Mouse (Mus musculus): Measurements from ENCODE around the gene Acp5. TPM values are rescaled to one million over a fixed set of nuclear protein-coding genes. Genes with fewer than 3 reads are reported as not detected.
A peak's percentile ranks its signal among the peaks of the same experiment; 100 is the strongest.

Gene Acp5
- total and polyA plus RNA-seq, 3 experiments: 15.6 to 17.4 TPM; not detected in 1

GRCm38 (mm10) chr9:22117754-22118456 lies 17.6 kb downstream of the Acp5 start:
- DNase-seq (ENCODE audit: low read depth, low spot score): peak; percentile 97
- Histone ChIP-seq H3K4me3 (ENCODE audit: control insufficient read depth in 1 of 2, insufficient read depth in 1 of 2, low read depth in 2 of 2, low read length in 2 of 2) (peak overlapping the region; percentile 62 to 70), H3K79me2 (ENCODE audit: control insufficient read depth, insufficient read depth, low read length, poor library complexity) (peaks cover 13% of the 10 kb centered on the region), H3K4me1 (ENCODE audit: control insufficient read depth in 1 of 2, insufficient read depth in 2 of 2, low read length in 2 of 2) (peaks cover 16 to 46% of the 10 kb centered on the region in 2 experiments), H3K9me3 (replicated peaks; ENCODE audit: insufficient read depth, low read length) (no peaks in the 10 kb centered on the region), H3K9ac (ENCODE audit: control insufficient read depth, low read depth, low read length, poor library complexity, severe bottlenecking) (peak overlapping the region; percentile 60), H3K27me3 (ENCODE audit: control insufficient read depth in 1 of 2, insufficient read depth in 2 of 2, low read length in 2 of 2) (no peaks in the 10 kb centered on the region), H3K27ac (ENCODE audit: control insufficient read depth, low read depth, low read length) (no peak overlapping the region), H3K36me3 (ENCODE audit: control insufficient read depth in 1 of 2, insufficient read depth in 2 of 2, low read length in 2 of 2) (peaks cover 0 to 30% of the 10 kb centered on the region in 2 experiments; a peak in 3 of 4 replicates)
- TF ChIP-seq USF2 (IDR thresholded peaks at IDR 0.05; ENCODE audit: borderline replicate concordance in 1 of 2, insufficient read depth in 1 of 2, low read depth in 1 of 2, low read length in 2 of 2) (no peak), NRF1 (IDR thresholded peaks at IDR 0.05; ENCODE audit: insufficient read depth, low read depth, low read length, poor library complexity, severe bottlenecking) (no peak), POLR2AphosphoS2 (IDR thresholded peaks at IDR 0.05; ENCODE audit: low read length) (no peak), CHD2 (IDR thresholded peaks at IDR 0.05; ENCODE audit: low read length) (no peak), ZMIZ1 (IDR thresholded peaks at IDR 0.05; ENCODE audit: low read depth, low read length) (no peak), ELF1 (IDR thresholded peaks at IDR 0.05; ENCODE audit: low read depth, low read length) (no peak), SMC3 (IDR thresholded peaks at IDR 0.05; ENCODE audit: low read depth, low read length) (peak; percentile 80), E2F4 (IDR thresholded peaks at IDR 0.05; ENCODE audit: borderline replicate concordance, low read depth, low read length) (no peak), NELFE (IDR thresholded peaks at IDR 0.05; ENCODE audit: low read depth, low read length) (no peak), GABPA (IDR thresholded peaks at IDR 0.05; ENCODE audit: low read depth, low read length) (no peak), MEF2A (IDR thresholded peaks at IDR 0.05; ENCODE audit: extremely low read depth, insufficient replicate concordance, low read depth, low read length, poor library complexity, severe bottlenecking) (no peak), JUND (IDR thresholded peaks at IDR 0.05; ENCODE audit: low read depth, low read length) (peak; percentile 36), POLR2AphosphoS5 (IDR thresholded peaks at IDR 0.05; ENCODE audit: borderline replicate concordance, low read depth, low read length) (no peak), USF1 (IDR thresholded peaks at IDR 0.05; ENCODE audit: low read depth, low read length) (no peak; the same call in 1 of the 2 replicates), SIN3A (IDR thresholded peaks at IDR 0.05; ENCODE audit: low read length) (0 out of 2 replicates have a peak, but pooled peaks have one; percentile 5), MAX (IDR thresholded peaks at IDR 0.05; ENCODE audit: low read length) (no peak; the same call in 1 of the 2 replicates), MYC (IDR thresholded peaks at IDR 0.05; ENCODE audit: low read depth, low read length) (peak; percentile 94), TAL1 (IDR thresholded peaks at IDR 0.05; ENCODE audit: low read length) (no peak), MYB (IDR thresholded peaks at IDR 0.05; ENCODE audit: low read depth, low read length) (no peak), UBTF (IDR thresholded peaks at IDR 0.05; ENCODE audit: borderline replicate concordance, insufficient read depth, low read depth, low read length) (no peak), CTCF (IDR thresholded peaks at IDR 0.05 in 2 of 3, conservative IDR thresholded peaks at IDR 0.05 in 1 of 3; ENCODE audit: control insufficient read depth in 1 of 3, insufficient read depth in 1 of 3, low read depth in 2 of 3, low read length in 3 of 3, poor library complexity in 1 of 3, severe bottlenecking in 1 of 3) (peak in 2 of 3 experiments; percentile 89 to 96; a peak in 4 of 6 replicates), ETS1 (IDR thresholded peaks at IDR 0.05; ENCODE audit: low read depth, low read length) (no peak), ZNF384 (IDR thresholded peaks at IDR 0.05; ENCODE audit: low read depth, low read length) (no peak), POLR2A (IDR thresholded peaks at IDR 0.05; ENCODE audit: control insufficient read depth in 1 of 2, insufficient read depth in 1 of 2, low read depth in 1 of 2, low read length in 2 of 2, poor library complexity in 1 of 2) (no peak), BHLHE40 (IDR thresholded peaks at IDR 0.05; ENCODE audit: borderline replicate concordance, low read depth, low read length) (0 out of 2 replicates have a peak, but pooled peaks have one; percentile 5), MAZ (IDR thresholded peaks at IDR 0.05; ENCODE audit: low read depth, low read length) (no peak), ZC3H11A (IDR thresholded peaks at IDR 0.05; ENCODE audit: low read depth, low read length) (peak; percentile 80), RAD21 (IDR thresholded peaks at IDR 0.05; ENCODE audit: low read depth, low read length) (peak; percentile 84), TBP (IDR thresholded peaks at IDR 0.05; ENCODE audit: low read depth, low read length) (peak; percentile 57; the same call in 1 of the 2 replicates), ZKSCAN1 (IDR thresholded peaks at IDR 0.05; ENCODE audit: low read depth, low read length) (no peak), MXI1 (IDR thresholded peaks at IDR 0.05; ENCODE audit: low read depth, low read length) (peak; percentile 67; the same call in 1 of the 2 replicates), EP300 (IDR thresholded peaks at IDR 0.05; ENCODE audit: low read depth in 1 of 2, low read length in 2 of 2) (no peak), CHD1 (IDR thresholded peaks at IDR 0.05; ENCODE audit: low read depth, low read length) (0 out of 2 replicates have a peak, but pooled peaks have one; percentile 66), GATA1 (IDR thresholded peaks at IDR 0.05; ENCODE audit: low read depth, low read length) (no peak), RCOR1 (IDR thresholded peaks at IDR 0.05; ENCODE audit: low read depth, low read length) (no peak), KAT2A (conservative IDR thresholded peaks at IDR 0.05; ENCODE audit: low read depth, low read length) (no peak)

Measured in MEL (cell line).